Mouse (Mus musculus): ENCODE measurements at regions not wholly inside any gene's neighbourhood (a gene's known extent, or its start where the extent isn't known, plus 50 kb on each side); places are given as distances from the start of the nearest gene placed in this dataset.

GRCm38 (mm10) chr14:64582822-64583221, 478.7 kb downstream of the Prss52 start:
- peak overlapping the region; percentile 23 for H3K4me2 ChIP-seq (ENCODE audit: low read length)
- H3K9ac ChIP-seq (ENCODE audit: low read depth, low read length): peak overlapping the region; percentile 6; the same call in 1 of the 2 replicates
- 16% methylated on average over 4 of the region's 4 CpGs for WGBS
- H3K4me3 ChIP-seq (ENCODE audit: low read depth, low read length): no peak overlapping the region
- no peaks in the 10 kb centered on the region for H3K36me3 ChIP-seq (ENCODE audit: control insufficient read depth, insufficient read depth, low read length)
- H3K27me3 ChIP-seq (ENCODE audit: control insufficient read depth, insufficient read depth, low read depth, low read length): no peaks in the 10 kb centered on the region
- H3K27ac ChIP-seq (ENCODE audit: low read length): peak overlapping the region; percentile 89
- H3K9me3 ChIP-seq (replicated peaks; ENCODE audit: control insufficient read depth, low read length, poor library complexity, severe bottlenecking): no peaks in the 10 kb centered on the region
- ATAC-seq: no peak
- peaks cover 57% of the 10 kb centered on the region for H3K4me1 ChIP-seq (ENCODE audit: control insufficient read depth, insufficient read depth, low read length)

DNA sequence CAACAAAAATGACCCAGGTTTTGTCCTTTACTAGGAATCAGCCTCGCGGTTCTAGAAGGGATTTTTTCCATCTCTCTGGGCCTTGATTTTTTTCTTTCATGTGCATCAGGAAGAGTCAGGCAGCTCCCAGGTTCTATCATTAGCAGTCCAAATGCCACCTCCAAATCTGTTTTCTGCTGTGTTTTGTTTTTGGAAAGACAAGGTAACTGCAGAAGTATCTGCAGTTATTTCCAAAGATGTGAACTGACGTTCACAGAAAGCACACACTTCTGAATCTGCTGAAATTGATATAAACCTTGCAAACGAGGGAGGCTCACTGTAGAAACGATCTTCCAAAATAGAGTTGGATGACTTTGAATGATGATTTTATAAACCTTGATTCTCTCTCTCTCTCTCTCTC, 480.1 kb downstream of the Prss52 start:
- Histone ChIP-seq H3K4me2 (ENCODE audit: low read length) (peak overlapping the region; percentile 27; the same call in 1 of the 2 replicates), H3K27me3 (ENCODE audit: control insufficient read depth, insufficient read depth, low read depth, low read length) (no peaks in the 10 kb centered on the region), H3K9ac (ENCODE audit: low read depth, low read length) (no peak overlapping the region; the same call in 1 of the 2 replicates), H3K4me1 (ENCODE audit: control insufficient read depth, insufficient read depth, low read length) (peaks cover 57% of the 10 kb centered on the region), H3K36me3 (ENCODE audit: control insufficient read depth, insufficient read depth, low read length) (no peaks in the 10 kb centered on the region), H3K4me3 (ENCODE audit: low read depth, low read length) (no peak overlapping the region), H3K9me3 (replicated peaks; ENCODE audit: control insufficient read depth, low read length, poor library complexity, severe bottlenecking) (no peaks in the 10 kb centered on the region), H3K27ac (ENCODE audit: low read length) (peak overlapping the region; percentile 99)
- no peak for ATAC-seq
- 38% methylated on average over 5 of the region's 5 CpGs for WGBS

DNA sequence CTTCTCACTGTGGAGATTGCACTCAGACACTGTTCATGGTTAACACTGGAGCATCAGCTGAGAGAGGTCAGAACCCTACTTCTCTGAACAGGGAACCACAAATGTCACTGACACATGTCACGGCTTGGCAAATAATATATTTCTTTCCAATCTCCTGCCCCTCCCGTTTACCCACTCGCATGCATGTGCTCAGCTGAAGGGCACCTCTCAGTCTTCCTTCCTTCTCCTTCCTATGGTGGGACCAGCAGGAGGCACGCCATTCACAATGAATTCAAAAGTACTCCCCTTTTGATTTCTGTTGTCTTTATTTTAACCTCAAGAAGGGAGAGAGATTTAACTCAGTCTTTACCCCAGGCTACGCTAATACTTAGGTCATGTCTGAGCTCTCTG, 481.0 kb downstream of the Prss52 start:
- Histone ChIP-seq H3K9ac (ENCODE audit: low read depth, low read length) (peak overlapping the region; percentile 100), H3K27ac (ENCODE audit: low read length) (peak overlapping the region; percentile 99), H3K27me3 (ENCODE audit: control insufficient read depth, insufficient read depth, low read depth, low read length) (no peaks in the 10 kb centered on the region), H3K4me1 (ENCODE audit: control insufficient read depth, insufficient read depth, low read length) (peaks cover 53% of the 10 kb centered on the region), H3K9me3 (replicated peaks; ENCODE audit: control insufficient read depth, low read length, poor library complexity, severe bottlenecking) (no peaks in the 10 kb centered on the region), H3K36me3 (ENCODE audit: control insufficient read depth, insufficient read depth, low read length) (0 out of 2 replicates have a peak, but pooled peaks cover 2% of the 10 kb centered on the region), H3K4me3 (ENCODE audit: low read depth, low read length) (peak overlapping the region; percentile 93), H3K4me2 (ENCODE audit: low read length) (peak overlapping the region; percentile 79)
- no peak for ATAC-seq
- 2% methylated on average over 5 of the region's 5 CpGs for WGBS

- Histone ChIP-seq H3K9me3 (replicated peaks; ENCODE audit: control insufficient read depth, low read length, poor library complexity, severe bottlenecking) (no peaks in the 10 kb centered on the region), H3K4me3 (ENCODE audit: low read depth, low read length) (peak overlapping the region; percentile 93), H3K27me3 (ENCODE audit: control insufficient read depth, insufficient read depth, low read depth, low read length) (no peaks in the 10 kb centered on the region), H3K4me2 (ENCODE audit: low read length) (peak overlapping the region; percentile 79), H3K36me3 (ENCODE audit: control insufficient read depth, insufficient read depth, low read length) (0 out of 2 replicates have a peak, but pooled peaks cover 2% of the 10 kb centered on the region), H3K4me1 (ENCODE audit: control insufficient read depth, insufficient read depth, low read length) (peaks cover 49% of the 10 kb centered on the region), H3K9ac (ENCODE audit: low read depth, low read length) (peak overlapping the region; percentile 100), H3K27ac (ENCODE audit: low read length) (peak overlapping the region; percentile 99)
- ATAC-seq: no peak
- 3% methylated on average over 28 of the region's 28 CpGs for WGBS
Observed at GRCm38 (mm10) chr14:64585471-64586192, 481.5 kb downstream of the Prss52 start.

DNA sequence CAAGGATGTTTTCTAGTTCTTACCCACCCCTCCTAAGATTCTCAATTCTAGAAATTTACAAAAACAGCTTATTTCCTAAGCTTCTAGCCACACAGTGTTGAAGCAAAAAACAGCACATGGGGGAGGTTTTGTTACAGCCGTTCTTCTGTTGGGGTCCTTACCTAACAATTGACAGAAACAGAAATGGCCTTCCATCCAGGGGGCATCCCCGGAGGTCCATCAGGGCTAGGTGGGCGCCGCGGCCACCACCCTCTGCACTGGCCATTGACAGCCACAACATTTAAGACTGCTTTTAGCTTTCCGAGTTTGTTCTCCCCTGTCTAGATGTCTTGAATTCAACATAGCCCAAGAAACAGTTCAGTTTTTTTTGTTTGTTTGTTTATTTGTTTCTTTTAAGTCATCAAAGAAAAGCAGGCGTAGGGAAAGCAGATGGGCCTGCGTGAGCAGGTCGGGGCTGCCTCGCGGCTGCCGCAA, 482.3 kb downstream of the Prss52 start:
- peak overlapping the region; percentile 79 for H3K4me2 ChIP-seq (ENCODE audit: low read length)
- H3K27ac ChIP-seq (ENCODE audit: low read length): peak overlapping the region; percentile 99
- ATAC-seq: no peak
- no peaks in the 10 kb centered on the region for H3K9me3 ChIP-seq (replicated peaks; ENCODE audit: control insufficient read depth, low read length, poor library complexity, severe bottlenecking)
- 4% methylated on average over 12 of the region's 12 CpGs for WGBS
- peak overlapping the region; percentile 100 for H3K9ac ChIP-seq (ENCODE audit: low read depth, low read length)
- peaks cover 42% of the 10 kb centered on the region for H3K4me1 ChIP-seq (ENCODE audit: control insufficient read depth, insufficient read depth, low read length)
- H3K4me3 ChIP-seq (ENCODE audit: low read depth, low read length): peak overlapping the region; percentile 93
- H3K27me3 ChIP-seq (ENCODE audit: control insufficient read depth, insufficient read depth, low read depth, low read length): no peaks in the 10 kb centered on the region
- H3K36me3 ChIP-seq (ENCODE audit: control insufficient read depth, insufficient read depth, low read length): 0 out of 2 replicates have a peak, but pooled peaks cover 4% of the 10 kb centered on the region

GRCm38 (mm10) chr14:64586860-64587698, 483.0 kb downstream of the Prss52 start:
- peak overlapping the region; percentile 93 for H3K4me3 ChIP-seq (ENCODE audit: low read depth, low read length)
- 0 out of 2 replicates have a peak, but pooled peaks cover 5% of the 10 kb centered on the region for H3K36me3 ChIP-seq (ENCODE audit: control insufficient read depth, insufficient read depth, low read length)
- no peaks in the 10 kb centered on the region for H3K9me3 ChIP-seq (replicated peaks; ENCODE audit: control insufficient read depth, low read length, poor library complexity, severe bottlenecking)
- peak; percentile 81 for ATAC-seq
- H3K9ac ChIP-seq (ENCODE audit: low read depth, low read length): peak overlapping the region; percentile 100
- peak overlapping the region; percentile 99 for H3K27ac ChIP-seq (ENCODE audit: low read length)
- peaks cover 36% of the 10 kb centered on the region for H3K4me1 ChIP-seq (ENCODE audit: control insufficient read depth, insufficient read depth, low read length)
- peak overlapping the region; percentile 79 for H3K4me2 ChIP-seq (ENCODE audit: low read length)
- H3K27me3 ChIP-seq (ENCODE audit: control insufficient read depth, insufficient read depth, low read depth, low read length): no peaks in the 10 kb centered on the region
- under 1% methylated on average over 43 of the region's 58 CpGs for WGBS

DNA sequence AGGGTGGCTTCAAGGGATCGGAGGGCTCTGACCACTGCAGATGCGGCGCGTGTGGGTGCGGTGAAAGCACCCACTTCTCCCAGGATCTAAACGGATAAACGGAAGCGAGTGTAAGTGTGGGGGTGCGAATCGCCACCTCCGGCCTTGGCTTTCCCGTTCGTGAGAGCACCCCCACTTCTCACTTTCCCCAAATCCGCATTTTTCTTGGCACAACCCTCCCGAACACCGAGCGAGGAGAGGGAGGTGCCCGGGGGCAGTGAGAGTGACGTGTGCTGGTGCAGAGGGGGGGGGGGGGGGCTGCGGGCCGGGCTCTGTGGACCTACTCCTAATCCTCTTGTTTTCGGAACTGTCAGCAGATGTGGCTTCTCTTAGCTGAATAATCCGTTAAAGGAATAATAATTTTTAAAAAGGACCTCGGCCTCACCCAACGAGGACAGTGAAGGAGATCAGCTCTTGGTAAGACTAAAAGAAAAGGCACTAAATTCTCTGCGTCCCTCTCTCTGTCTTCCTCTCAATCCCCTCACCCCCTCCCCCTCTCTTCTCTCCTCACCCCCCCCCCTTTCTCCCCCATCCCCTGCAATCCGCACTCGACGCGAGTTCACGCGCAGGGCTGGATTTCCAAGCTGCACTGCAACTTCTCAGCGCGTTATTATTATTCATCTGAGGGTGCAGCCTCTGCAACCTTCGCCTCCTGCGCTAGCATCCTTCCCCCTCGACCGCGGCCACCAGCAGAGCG, 483.8 kb downstream of the Prss52 start:
- no peaks in the 10 kb centered on the region for H3K27me3 ChIP-seq (ENCODE audit: control insufficient read depth, insufficient read depth, low read depth, low read length)
- H3K9me3 ChIP-seq (replicated peaks; ENCODE audit: control insufficient read depth, low read length, poor library complexity, severe bottlenecking): no peaks in the 10 kb centered on the region
- peak overlapping the region; percentile 99 for H3K27ac ChIP-seq (ENCODE audit: low read length)
- peak; percentile 54 for ATAC-seq
- H3K36me3 ChIP-seq (ENCODE audit: control insufficient read depth, insufficient read depth, low read length): 0 out of 2 replicates have a peak, but pooled peaks cover 5% of the 10 kb centered on the region
- peaks cover 32% of the 10 kb centered on the region for H3K4me1 ChIP-seq (ENCODE audit: control insufficient read depth, insufficient read depth, low read length)
- H3K4me2 ChIP-seq (ENCODE audit: low read length): peak overlapping the region; percentile 79
- H3K9ac ChIP-seq (ENCODE audit: low read depth, low read length): peak overlapping the region; percentile 100
- H3K4me3 ChIP-seq (ENCODE audit: low read depth, low read length): peak overlapping the region; percentile 93
- under 1% methylated on average over 37 of the region's 40 CpGs for WGBS

DNA sequence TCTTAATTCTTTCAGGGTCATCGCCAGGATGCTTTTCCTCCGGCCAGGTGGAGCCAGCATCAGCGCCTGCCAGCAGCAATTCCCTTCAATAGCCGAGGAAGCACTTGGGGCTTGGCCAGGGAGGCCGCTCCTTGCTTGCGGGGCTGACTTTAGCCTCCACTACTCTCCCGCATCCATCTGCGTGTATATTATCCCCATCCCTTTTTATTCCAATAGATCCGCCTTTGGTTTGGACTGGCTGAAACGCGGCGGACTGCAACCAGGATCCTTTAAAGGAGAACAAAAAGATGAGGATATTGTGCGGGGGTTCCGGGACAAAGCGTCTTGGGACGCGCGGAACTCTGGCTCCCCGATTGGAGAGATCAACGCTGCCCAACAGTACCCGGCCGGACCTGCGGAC, 484.5 kb downstream of the Prss52 start:
- H3K4me3 ChIP-seq (ENCODE audit: low read depth, low read length): peak overlapping the region; percentile 93
- peaks cover 29% of the 10 kb centered on the region for H3K4me1 ChIP-seq (ENCODE audit: control insufficient read depth, insufficient read depth, low read length)
- no peak for ATAC-seq
- whole genome bisulfite sequencing: under 1% methylated on average over 23 of the region's 23 CpGs
- no peaks in the 10 kb centered on the region for H3K27me3 ChIP-seq (ENCODE audit: control insufficient read depth, insufficient read depth, low read depth, low read length)
- 0 out of 2 replicates have a peak, but pooled peaks cover 5% of the 10 kb centered on the region for H3K36me3 ChIP-seq (ENCODE audit: control insufficient read depth, insufficient read depth, low read length)
- peak overlapping the region; percentile 100 for H3K9ac ChIP-seq (ENCODE audit: low read depth, low read length)
- no peaks in the 10 kb centered on the region for H3K9me3 ChIP-seq (replicated peaks; ENCODE audit: control insufficient read depth, low read length, poor library complexity, severe bottlenecking)
- peak overlapping the region; percentile 98 for H3K4me2 ChIP-seq (ENCODE audit: low read length)
- H3K27ac ChIP-seq (ENCODE audit: low read length): peak overlapping the region; percentile 99

Measured in midbrain, embryonic 16.5 days (tissue).